Mouse (Mus musculus) activated CD4-positive, CD25-positive, alpha-beta regulatory T cell, adult 4 months (primary cell): ENCODE measurements around the gene Hist1h3e. TPM values are rescaled to one million over a fixed set of nuclear protein-coding genes. Genes with fewer than 3 reads are reported as not detected.
"Not testable (repeated sequence)": the region's sequence is repeated elsewhere in the genome, so short reads cannot be mapped to it uniquely, and the experiment has no call there.

Experiments used
- ATAC-seq: one replicate; pipeline ENCODE4 v1.8.0; 2017
- polyA plus RNA-seq, 2 experiments: library from polyadenylated mRNA; unstranded; fragments of 100-300 nt; shearing (Covaris generic); gene quantifications; one replicate each; pipeline ENCODE4 v1.2.1; 2017

The Hist1h3e gene
- 1 to 10 TPM in 1 of 2 experiments, under 1 TPM in 1; 0.86 to 1.6 TPM for polyA plus RNA-seq

DNA sequence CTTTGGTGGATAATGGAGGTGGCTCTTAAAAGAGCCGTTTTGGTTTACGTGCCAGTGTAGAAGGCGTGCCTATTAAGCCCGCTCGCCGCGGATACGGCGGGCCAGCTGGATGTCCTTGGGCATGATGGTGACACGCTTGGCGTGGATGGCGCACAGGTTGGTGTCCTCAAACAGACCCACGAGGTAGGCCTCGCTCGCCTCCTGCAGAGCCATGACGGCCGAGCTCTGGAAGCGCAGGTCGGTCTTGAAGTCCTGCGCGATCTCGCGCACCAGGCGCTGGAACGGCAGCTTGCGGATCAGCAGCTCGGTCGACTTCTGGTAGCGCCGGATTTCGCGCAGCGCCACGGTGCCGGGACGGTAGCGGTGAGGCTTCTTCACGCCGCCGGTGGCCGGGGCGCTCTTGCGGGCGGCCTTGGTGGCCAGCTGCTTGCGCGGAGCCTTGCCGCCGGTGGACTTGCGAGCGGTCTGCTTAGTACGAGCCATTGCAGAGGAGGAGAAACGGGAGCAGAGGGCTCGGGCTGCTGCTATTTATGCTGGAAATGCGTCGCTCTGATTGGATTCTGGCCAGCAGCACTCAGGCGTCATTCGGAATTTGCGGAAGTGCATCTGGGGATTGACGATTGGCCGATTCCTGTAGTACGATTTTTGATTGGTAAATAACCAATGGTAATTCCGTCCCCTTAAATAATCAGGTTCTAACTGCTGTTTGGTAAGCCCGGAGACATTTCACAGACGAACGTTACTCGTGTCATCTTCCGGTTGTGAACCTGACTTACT lies at the start of gene Hist1h3e:
TSS of gene Hist1h3e (minus strand) at position 487 of the 777 bp plus-strand sequence.
- peak; percentile 97 for ATAC-seq

DNA sequence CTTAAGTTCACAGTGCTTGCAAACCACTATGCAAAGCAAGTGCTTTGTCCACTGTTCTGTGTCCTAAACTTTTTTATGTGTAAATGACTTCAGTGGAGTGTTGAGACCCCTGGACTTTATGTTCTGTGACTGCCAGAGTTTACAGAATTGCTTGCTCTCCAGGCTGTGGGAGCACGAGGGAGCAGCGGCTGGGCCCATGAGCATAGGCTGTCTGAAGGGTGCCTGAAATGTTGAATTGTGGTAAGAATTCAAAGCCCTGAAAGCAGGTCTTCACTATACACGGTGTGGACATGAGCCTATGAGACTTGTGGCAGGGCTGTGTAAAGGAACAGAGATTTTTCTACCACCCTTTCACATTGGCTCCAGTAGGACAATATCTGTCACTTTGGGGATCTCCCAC lies 49.5 kb upstream of the Hist1h3e start:
- ATAC-seq = no peak

DNA sequence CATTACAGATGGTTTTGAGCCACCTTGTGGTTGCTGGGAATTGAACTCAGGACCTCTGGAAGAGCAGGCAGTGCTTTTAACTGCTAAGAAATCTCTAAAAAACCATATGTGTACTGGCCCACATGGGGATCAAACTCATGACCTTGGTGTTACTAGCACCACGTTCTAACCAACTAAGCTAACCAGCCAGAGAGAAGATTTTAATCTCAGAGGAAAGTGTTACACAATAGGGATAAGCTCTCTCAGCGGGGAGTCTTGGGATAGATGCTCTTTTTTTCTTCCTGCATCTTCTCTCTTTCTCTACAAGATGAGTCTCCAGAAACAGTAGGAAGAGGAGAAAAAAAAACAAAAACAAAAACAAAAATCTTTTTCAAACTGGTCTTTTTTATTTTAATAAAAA lies 48.2 kb upstream of the Hist1h3e start:
- ATAC-seq = no peak

DNA sequence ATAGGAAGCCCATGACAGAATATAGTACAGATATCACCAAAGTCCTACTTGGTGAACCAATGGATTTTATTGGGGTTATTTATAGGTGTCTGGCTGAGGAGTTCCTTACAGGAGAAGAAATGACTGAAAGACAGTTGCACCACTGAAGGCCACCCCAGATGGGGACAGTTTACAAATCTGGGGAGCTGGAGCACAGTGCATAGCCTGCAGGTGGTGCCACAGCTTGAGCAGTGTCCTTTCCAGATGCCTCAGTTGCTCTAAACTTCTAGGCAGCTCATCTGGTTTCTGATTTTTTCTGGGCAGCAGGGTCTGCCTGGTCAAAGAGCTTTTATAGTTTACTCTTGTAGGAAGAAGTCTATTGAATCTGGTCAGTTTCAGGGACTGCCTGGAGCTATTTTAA lies 47.7 kb upstream of the Hist1h3e start:
- no peak for ATAC-seq

DNA sequence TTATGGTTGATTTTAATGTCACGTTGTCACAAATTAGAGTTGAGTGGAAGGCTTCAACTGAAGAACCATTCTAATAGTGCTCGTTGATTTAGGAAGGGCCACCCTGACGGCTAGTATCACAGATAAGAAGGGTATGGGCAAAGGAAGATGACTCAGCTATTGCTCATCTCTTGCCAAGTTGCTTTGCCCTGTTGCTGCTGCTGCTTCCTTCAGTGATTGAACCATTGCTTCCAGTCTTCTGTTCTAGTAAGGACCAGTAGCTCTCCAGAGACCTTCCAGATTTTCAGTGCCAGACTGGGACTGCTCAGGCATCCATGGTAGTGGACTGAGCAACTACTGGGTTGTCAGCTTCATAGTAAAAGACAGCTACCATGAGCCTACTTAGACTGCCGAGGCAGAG lies 47.0 kb upstream of the Hist1h3e start:
- ATAC-seq = no peak

DNA sequence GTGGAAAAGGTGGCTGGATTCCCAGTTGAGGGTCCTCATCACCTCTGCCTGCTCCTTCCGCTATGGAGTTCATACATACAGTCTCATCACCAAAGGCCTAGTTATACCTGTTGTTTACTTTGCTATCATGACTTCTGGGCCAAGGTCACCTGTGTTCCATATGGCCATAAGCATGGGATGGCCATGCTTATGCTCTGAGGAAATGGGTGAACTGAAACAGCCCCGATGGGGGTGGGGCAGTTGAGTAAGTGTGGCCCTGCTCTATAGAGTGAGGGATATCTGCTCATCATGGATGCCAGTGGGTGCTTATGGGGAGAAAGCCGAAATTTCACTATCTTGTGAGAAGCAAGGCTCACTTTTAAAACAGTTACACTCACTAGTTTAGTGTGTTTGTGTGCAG lies 42.9 kb upstream of the Hist1h3e start:
- no peak for ATAC-seq

DNA sequence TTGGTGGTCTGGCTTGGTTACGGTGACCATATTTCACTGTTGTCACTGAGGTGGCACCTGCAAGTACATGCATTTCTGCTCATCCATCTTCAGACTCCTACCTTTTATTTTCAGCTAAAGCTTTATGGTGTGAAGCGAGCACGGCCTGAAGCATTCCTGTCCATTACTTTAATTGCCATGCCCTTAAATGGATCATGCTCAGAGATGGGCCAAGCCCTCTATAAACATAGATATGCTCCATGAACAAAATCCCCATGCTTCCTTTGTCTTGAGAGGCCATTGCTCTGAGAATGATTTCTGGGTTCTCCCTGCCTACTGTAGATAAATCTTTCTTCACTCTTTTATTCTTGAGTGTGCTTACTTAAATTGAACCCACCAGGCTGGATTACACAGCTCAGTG lies 42.3 kb upstream of the Hist1h3e start:
- no peak for ATAC-seq

DNA sequence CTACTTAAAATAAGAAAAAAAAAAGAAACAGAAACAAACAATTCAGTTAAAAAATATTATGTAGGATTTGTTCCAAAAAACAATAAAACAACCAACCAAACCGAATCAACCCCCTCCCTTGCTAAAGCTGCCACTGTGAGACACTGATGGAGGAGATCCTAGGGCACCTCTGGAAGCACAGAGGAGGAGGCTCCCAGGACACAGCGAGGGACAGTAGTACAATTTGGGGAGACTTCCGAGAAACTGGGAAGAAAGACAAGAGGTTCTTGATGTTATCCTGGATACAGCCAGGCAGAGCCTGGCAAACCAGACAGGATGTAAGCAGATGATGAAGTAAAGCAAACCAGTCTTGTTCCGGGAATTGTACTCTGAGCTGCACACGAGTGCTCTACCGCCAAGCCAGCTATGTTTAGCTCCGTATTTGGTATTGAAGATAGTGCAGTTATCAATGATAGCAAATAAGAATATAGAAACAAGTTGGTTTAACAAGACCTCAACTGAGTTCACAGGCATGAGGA lies 41.1 kb upstream of the Hist1h3e start:
- ATAC-seq = no peak

DNA sequence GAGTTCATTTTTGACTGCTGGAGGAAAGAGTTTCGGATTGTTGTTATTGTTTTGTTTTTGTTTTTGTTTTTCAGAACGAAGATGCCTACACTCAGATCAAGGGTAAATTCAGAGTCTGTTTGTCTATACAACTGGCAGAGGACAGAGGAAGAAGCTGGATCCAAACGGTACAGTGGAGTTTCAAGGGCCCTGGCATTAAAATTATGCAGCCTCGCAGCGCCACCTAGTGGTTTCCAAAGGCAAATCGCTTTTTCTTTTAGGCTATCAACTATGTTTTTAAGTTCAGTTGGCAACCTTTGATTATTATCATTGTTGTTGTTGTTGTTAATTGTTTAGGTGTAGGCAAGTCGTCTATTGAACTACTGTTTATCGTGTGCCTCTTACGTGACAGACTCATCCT lies 35.8 kb upstream of the Hist1h3e start:
- peak; percentile 52 for ATAC-seq

DNA sequence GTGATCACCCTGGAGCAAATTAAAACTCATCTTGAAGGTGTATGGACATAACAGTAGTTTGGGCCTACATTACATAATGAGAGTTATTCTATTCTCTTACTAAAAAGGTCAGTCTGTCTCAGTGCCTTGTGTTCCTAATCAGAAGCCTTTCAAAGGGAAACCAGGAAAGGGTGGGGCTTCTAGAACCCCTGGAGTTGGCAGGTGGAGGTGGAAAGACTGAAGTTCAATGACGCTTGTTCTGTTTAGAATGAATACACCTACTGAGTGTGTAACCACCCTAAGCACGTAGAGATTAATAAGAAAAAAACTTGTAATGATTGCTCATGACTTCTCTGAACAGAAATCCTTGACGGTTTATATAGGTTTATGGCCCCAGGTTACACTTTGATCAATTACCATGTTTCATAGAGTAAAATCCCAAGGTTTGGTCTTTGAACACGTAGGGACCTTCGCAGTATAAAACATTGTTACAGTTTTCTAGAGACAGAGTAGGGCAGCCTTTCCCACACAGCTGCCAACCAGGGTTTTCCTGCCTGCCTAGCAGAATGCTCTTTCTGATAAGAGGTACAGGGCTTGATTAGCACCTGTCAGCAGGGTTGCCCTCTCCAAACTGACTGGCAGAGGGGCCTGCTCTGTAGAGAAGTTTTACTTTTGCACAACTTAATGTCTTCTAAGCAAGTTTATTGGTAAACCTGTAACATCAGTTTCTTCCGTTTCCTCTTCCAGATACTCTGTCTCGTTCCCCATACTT lies 33.6 kb upstream of the Hist1h3e start:
- ATAC-seq = no peak

DNA sequence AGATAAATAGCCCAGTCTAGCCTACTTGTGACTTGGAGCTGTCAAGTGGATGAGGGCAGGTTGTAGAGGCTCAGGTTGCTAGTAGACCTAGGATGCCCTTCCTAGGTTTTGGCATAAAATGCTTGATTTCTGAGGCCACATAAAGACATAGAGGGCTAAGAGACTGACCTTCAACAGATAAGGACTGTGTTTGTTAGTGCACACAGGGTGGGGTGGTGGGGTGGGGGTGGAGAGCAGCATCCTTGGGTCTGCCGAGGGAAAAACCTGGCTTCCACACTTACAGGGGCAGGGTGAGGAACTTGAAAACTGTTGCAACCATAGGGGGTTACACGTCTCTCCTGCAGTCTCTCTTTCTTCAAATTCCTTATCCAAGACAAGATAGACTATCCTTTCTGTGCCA lies 33.0 kb upstream of the Hist1h3e start:
- ATAC-seq = no peak

DNA sequence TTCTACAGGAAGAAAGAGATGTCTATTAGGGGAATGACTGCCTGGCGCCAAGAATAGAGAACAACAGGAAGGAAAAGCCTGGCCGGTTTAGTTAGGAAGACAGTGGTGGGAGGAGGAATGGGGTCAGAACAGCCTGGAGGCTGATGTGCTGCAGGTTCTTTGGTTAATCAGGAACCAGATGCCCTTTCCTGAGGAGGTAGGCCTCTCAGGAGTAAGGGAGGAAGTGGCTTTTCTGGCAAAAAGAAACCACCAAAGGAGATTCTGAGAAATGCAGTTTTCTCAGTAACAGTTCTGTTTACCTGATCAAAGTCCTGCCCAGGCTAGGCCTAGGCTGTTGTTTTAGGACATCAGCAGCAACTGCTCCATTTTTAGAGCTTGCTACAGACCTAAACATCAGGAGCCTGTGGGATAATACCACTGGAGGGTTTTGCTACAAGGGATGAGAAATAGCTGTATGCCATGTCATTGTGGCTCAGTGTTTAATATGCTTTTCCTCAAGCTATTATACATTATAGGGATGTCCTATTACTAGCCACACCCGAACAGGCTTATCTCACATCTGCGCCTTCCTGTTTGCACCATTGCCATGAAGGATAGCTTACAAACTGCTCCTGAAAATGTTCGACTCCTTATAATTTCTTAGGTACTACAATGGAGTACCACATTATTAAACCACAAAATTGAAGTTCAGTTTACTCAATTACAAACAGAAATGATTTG lies 31.0 kb upstream of the Hist1h3e start:
- no peak for ATAC-seq

DNA sequence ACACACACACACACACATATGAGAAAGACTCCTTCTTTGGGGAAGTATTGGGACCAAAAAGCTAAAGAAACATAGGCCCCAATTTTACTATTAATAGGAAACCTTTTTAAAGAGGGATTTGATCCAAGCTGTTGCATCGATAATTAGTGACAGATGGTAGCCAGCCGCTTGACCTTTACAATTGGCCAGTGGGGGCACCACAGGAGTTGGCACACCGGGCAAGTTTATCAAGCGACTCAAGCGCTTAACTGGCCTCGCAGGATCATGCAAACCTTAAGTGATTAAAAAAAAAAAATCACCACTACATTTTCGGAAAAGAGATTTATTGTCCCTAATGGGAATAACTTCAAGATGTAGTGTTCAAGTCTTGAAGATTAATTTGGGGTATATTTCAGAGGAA lies 30.4 kb upstream of the Hist1h3e start:
- no peak for ATAC-seq

DNA sequence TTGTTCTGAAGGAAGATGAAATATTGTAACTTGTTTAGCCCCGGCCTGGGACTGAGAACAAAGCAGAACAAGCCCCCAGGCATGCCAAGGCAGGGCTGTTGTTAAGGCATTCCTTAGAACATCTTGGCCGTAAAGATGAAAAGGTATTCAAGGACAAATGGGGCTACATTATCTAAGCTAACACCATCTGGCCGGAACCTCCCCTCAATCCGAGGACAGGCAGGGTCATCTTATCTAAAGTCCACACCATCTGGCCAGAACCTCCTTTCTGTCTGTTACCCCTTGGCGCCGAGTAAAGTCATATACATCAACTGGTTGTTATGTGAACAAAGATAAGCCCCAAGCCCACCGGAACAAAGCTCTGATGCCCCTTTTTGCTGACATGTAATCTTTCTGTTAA lies 29.7 kb upstream of the Hist1h3e start:
- not testable (repeated sequence) for ATAC-seq

DNA sequence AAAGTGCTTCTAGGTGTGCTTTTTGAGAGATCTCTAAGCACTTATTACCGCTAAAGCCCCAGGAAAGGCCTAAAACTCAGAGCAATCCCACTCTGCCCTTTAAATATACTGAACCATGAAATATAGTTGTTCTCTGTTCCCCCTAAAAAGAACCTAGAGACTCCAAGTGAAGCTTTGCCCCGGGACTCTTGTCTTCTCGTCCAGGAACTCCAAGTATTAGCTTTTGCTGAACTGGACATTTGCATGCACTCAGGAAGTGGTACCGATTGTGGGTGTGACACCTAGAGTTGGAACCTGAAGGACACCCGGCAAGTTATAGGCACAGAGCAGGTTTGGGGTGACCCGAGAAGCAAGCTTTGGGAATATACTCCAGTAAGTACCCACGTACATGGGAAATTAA lies 29.0 kb upstream of the Hist1h3e start:
- no peak for ATAC-seq

DNA sequence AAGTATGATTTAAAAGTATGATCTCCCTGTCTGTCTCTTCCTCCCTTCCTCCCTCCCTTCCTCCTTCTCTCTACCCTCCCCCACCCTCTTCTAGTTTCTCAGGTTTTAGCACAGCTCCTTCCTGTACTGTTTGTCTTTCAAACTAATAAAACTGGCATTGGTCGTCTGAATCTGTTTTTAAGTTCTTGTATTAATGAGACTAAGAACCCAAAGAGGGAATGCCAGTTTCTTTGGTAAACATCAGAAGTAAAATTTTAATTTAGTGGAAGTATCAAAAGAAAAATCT lies 24.7 kb upstream of the Hist1h3e start:
- no peak for ATAC-seq

DNA sequence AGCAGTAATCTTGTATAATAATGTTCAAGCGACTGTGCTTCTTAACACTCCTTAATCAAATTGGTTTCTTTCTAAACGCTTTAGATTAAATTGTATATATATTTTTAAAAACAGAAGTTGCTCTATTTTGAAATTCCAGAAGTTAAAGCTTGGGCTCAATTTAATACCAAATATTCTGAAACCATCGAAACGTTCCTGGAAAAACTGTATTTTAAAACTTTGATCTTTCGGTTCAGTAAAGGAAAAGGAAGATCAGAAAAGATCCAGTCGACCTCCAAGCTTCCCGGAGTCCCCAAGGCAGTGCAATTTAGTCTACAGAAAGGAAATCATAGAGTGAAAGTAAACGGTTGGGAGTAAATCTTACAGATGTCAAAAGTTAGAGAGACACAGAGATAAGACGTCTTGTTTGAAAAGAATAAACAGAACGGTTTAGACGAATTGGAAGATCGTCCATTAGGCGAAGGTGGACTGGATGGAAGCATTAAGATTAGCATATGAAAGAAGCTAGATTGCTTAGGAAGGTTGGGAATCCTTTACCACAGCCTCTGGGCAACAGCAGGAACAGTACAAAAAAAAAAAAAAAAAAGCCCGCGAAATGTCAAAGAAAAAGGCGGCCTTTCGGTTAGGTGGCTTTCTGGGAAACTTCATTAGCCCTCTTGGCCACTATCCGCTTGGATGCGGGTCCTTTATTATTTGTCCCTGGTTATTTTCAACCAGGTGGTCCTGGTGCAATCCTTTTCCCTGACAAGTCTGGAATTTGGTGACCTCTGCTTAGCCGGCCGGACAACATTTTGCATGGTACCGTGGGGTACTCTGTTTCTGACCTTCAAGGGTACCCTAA lies 24.1 kb upstream of the Hist1h3e start:
- no peak for ATAC-seq

DNA sequence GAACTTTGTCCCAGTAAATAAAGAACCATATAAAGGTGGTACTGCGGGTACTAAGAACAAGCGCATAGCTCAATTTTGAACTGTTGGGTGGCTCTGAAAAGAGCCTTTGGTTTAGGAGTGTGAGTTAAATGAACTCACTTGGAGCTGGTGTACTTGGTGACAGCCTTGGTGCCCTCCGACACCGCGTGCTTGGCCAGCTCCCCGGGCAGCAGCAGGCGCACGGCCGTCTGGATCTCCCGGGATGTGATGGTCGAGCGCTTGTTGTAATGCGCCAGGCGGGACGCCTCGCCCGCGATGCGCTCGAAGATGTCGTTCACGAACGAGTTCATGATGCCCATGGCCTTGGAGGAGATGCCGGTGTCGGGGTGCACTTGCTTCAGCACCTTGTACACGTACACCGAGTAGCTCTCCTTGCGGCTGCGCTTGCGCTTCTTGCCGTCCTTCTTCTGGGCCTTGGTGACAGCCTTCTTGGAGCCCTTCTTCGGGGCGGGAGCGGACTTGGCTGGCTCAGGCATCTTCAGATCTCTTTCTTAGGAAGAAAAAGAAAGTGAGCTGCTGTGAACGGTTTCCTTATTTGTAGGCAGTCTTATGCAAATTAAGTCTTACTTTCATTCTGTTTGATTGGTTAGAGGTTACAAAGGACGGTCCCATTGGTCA lies 23.4 kb upstream of the Hist1h3e start:
- peak; percentile 78 for ATAC-seq

DNA sequence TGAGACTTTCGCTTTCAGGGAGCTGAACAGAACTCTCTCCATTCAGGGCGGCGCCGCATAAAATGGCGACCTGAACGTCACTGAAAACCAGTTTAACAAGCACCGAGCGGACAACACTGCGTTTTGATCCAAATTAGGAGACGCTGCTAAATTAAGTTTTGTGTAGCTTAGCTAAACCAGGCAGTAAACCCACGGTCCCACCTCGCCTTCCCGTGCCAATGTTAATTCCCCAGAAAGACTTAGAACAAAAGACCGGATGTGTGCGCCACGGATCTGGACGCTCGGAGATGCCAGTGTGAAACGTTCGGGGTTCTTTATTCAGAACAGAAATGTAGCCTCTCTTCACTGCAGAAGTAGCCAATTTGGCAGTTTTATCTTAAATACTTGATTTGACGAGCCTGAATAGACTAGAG lies 22.9 kb upstream of the Hist1h3e start:
- ATAC-seq = peak; percentile 37

DNA sequence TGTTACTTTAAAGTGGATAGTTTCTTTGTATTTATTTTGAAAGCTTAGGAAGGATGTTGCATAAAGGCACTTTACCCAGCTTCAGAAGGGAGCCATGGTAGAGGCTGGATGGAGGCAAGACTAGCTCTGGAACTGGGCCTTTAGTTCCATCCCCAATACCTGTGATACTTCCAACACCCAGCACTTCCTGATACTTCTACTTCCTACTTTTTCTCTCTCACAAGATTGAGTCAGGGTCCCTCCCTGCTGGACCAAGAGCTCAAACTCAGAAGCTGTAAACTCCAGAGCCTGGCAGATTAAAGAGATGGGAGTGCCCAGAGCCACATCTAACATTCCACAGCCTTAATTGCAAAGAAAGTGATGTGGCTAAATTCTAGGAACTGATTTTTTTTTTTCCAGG lies 22.2 kb upstream of the Hist1h3e start:
- ATAC-seq = no peak

DNA sequence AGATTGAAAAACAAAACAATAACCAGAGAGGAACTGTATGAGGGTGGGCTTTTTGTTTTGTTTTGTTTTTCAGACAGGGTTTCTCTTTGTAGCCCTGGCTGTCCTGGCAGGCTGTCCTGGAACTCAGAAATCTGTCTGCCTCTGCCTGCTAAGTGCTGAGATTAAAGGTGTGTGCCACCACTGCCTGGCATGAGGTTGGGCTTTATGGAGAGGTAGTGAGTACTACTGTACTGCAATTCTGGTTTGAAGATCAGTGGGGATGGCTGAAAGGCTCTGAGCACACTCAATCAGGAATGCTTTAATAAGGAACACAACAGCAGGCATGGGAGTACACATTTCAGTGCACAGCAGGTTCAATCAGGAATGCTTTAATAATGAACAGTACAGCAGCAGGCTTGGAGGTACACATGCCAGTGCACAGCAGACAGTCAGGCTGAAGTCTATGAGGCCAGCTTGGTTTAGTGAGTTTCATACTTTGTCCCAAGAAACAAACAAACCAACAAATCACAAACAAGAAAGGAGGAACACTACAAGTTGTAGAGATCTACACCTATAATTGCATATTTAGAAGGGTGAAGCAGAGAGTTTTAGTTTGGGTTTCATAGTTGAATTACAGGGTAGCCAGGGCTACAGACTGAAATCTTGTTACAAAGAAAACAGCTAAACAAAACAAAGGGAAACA lies 21.4 kb upstream of the Hist1h3e start:
- ATAC-seq = no peak
